Comparison of ENCODE assay signal across 16 mouse cellular contexts in genomic region chr16:76232174-76232573, GRCm38 (mm10).
"Had no signal": no experiment of that assay in that cellular context is flagged by ENCODE, and none has a peak within 500 bp of the region (broad histone marks: within the 10 kb centered on the region; RNA-seq: fewer than 3 reads in every experiment).

No protein-coding gene starts in this region.

- H3K36me3 ChIP-seq: limb, embryonic 10.5 days; liver, embryonic 15.5 days; lung, embryonic 15.5 days; midbrain, embryonic 15.5 days; neural tube, embryonic 12.5 days; stomach, embryonic 15.5 days had no signal

- H3K4me3 ChIP-seq: layer of hippocampus, adult 2 months; left cerebral cortex, adult 2 months; limb, embryonic 10.5 days; liver, embryonic 15.5 days; lung, embryonic 15.5 days; midbrain, embryonic 15.5 days; neural tube, embryonic 12.5 days; stomach, embryonic 15.5 days had no signal

- H3K27ac ChIP-seq: kidney, postnatal 0 days; layer of hippocampus, adult 2 months; left cerebral cortex, adult 2 months; limb, embryonic 10.5 days; liver, embryonic 15.5 days; lung, embryonic 15.5 days; midbrain, embryonic 15.5 days; neural tube, embryonic 12.5 days; stomach, embryonic 15.5 days had no signal

- ATAC-seq: intestine, embryonic 16.5 days; midbrain, embryonic 15.5 days had no signal

- H3K4me1 ChIP-seq: limb, embryonic 10.5 days; lung, embryonic 15.5 days; midbrain, embryonic 15.5 days; neural tube, embryonic 12.5 days had no signal

- H3K27me3 ChIP-seq: liver, embryonic 15.5 days; lung, embryonic 15.5 days; midbrain, embryonic 15.5 days; neural tube, embryonic 12.5 days; stomach, embryonic 15.5 days had no signal

- DNase-seq: kidney, adult 9 months; kidney, postnatal 36 days; retina, postnatal 1 day; right cerebral cortex, postnatal 4 days; thymus, adult 2 months; thymus, postnatal 25 days had no signal

- H3K9me3 ChIP-seq: limb, embryonic 10.5 days; liver, embryonic 15.5 days; lung, embryonic 15.5 days; midbrain, embryonic 15.5 days; neural tube, embryonic 12.5 days; stomach, embryonic 15.5 days had no signal
